8 mouse cellular contexts compared by ENCODE assay signal in genomic region chr11:116018106-116018505, GRCm38 (mm10). TPM values are rescaled to one million over a fixed set of nuclear protein-coding genes. Genes with fewer than 3 reads are reported as not detected.
DNase-seq lines count a peak whose midpoint lies in the region; ATAC-seq and TF ChIP-seq lines count a peak whose summit lies in the region.

No protein-coding gene starts in this region.

- WGBS in thymus, adult 2 months, result 50% methylated on average over 6 of the region's 6 CpGs
- WGBS in lung, embryonic 16.5 days, result 26% methylated on average over 6 of the region's 6 CpGs

- H3K27me3 ChIP-seq in thymus, adult 2 months (ENCODE audit: control insufficient read depth, insufficient read depth, low read length), result no peaks in the 10 kb centered on the region
- no peaks in the 10 kb centered on the region for H3K27me3 ChIP-seq in lung, embryonic 16.5 days (ENCODE audit: control insufficient read depth, insufficient read depth, low read depth, low read length)

- H3K36me3 ChIP-seq in thymus, adult 2 months (ENCODE audit: control insufficient read depth, insufficient read depth, low read length), result peaks cover 15% of the 10 kb centered on the region
- H3K36me3 ChIP-seq in lung, embryonic 16.5 days (ENCODE audit: control insufficient read depth, insufficient read depth, low read length), result peaks cover 12% of the 10 kb centered on the region

- no peak overlapping the region for H3K27ac ChIP-seq in thymus, adult 2 months (ENCODE audit: control insufficient read depth, insufficient read depth, low read length)
- H3K27ac ChIP-seq in lung, embryonic 16.5 days (ENCODE audit: low read length), result no peak overlapping the region

- peak; percentile 31; the same call in 1 of the 2 replicates for ATAC-seq in lung, embryonic 16.5 days (ENCODE audit: low read depth)

- peak; percentile 62 for DNase-seq in adrenal gland, postnatal 14 days
- DNase-seq in adrenal gland, adult 8-10 months, result no peak
- DNase-seq in thymus, adult 2 months, result peak; percentile 42
- no peak for DNase-seq in thymus, postnatal 0 days (ENCODE audit: low spot score)
- peak; percentile 58 for DNase-seq in heart, postnatal 4 days
- no peak for DNase-seq in layer of hippocampus, postnatal 36 days
- DNase-seq in yolk sac, embryonic 10.5 days (ENCODE audit: low spot score), result no peak

- no peak for TF ChIP-seq POLR2A in thymus, adult 2 months (IDR thresholded peaks at IDR 0.05; ENCODE audit: control insufficient read depth, extremely low read depth, insufficient read depth, low read length, poor library complexity)

- no peaks in the 10 kb centered on the region for H3K9me3 ChIP-seq in lung, embryonic 16.5 days (ENCODE audit: control insufficient read depth, low read length)

- peaks cover 2% of the 10 kb centered on the region for H3K4me1 ChIP-seq in thymus, adult 2 months (replicated peaks; ENCODE audit: control insufficient read depth, insufficient read depth, low read length)
- H3K4me1 ChIP-seq in lung, embryonic 16.5 days (replicated peaks; ENCODE audit: control insufficient read depth, insufficient read depth, low read length), result peaks cover 12% of the 10 kb centered on the region

- no peak overlapping the region for H3K9ac ChIP-seq in lung, embryonic 16.5 days (ENCODE audit: low read length)

- H3K4me2 ChIP-seq in lung, embryonic 16.5 days (ENCODE audit: low read depth, low read length), result no peak overlapping the region

- no peak overlapping the region for H3K4me3 ChIP-seq in thymus, adult 2 months (ENCODE audit: control insufficient read depth, insufficient read depth, low read length)
- no peak overlapping the region for H3K4me3 ChIP-seq in lung, embryonic 16.5 days (ENCODE audit: low read length)

- no peak for TF ChIP-seq CTCF in thymus, adult 2 months (IDR thresholded peaks at IDR 0.05; ENCODE audit: borderline replicate concordance, control insufficient read depth, extremely low read depth, insufficient read depth, low read length, poor library complexity)

RNA-seq across cellular contexts. Expression of gene Galk1, which starts 5.6 kb away (rescaled TPM):
- 41.5 and 51.9 TPM in 2 replicates for total RNA-seq in adrenal gland, postnatal 14 days (2021)
- total RNA-seq in adrenal gland, adult 8-10 months (2022), result 10 to 100 TPM; 37.3 to 55.6 (median 46.4) TPM
- polyA plus RNA-seq in thymus, adult 2 months (2012; rRNA removed), result 110 and 133 TPM in 2 replicates
- polyA plus RNA-seq in thymus, postnatal 0 days (2015; fragmentation: Nextera tagmentation; extraction: Ambion mirVana), result 182 and 188 TPM in 2 replicates
- total RNA-seq in heart, postnatal 4 days (2021), result 10 to 100 TPM; 52.9 to 54.3 TPM
- polyA plus RNA-seq in lung, embryonic 16.5 days (2015; fragmentation: Nextera tagmentation; extraction: Ambion mirVana), result 188 and 190 TPM in 2 replicates
- 10 to 100 TPM; 13.4 to 14.2 TPM for total RNA-seq in layer of hippocampus, postnatal 36 days (2021)

RNA-seq across cellular contexts. Expression of gene H3f3b, which starts 9.7 kb away (rescaled TPM):
- total RNA-seq in adrenal gland, postnatal 14 days (2021), result 340 and 347 TPM in 2 replicates
- 100 to 1,000 TPM; 302 to 413 (median 377) TPM for total RNA-seq in adrenal gland, adult 8-10 months (2022)
- 484 and 567 TPM in 2 replicates for polyA plus RNA-seq in thymus, adult 2 months (2012; rRNA removed)
- polyA plus RNA-seq in thymus, postnatal 0 days (2015; fragmentation: Nextera tagmentation; extraction: Ambion mirVana), result 2,823 and 2,911 TPM in 2 replicates
- total RNA-seq in heart, postnatal 4 days (2021), result 100 to 1,000 TPM; 466 to 502 TPM
- 1,792 and 1,937 TPM in 2 replicates for polyA plus RNA-seq in lung, embryonic 16.5 days (2015; fragmentation: Nextera tagmentation; extraction: Ambion mirVana)
- 100 to 1,000 TPM; 263 to 275 TPM for total RNA-seq in layer of hippocampus, postnatal 36 days (2021)

RNA-seq across cellular contexts. Expression of gene Unk, which starts 12.0 kb away (rescaled TPM):
- 20.6 and 24.4 TPM in 2 replicates for total RNA-seq in adrenal gland, postnatal 14 days (2021)
- 10 to 100 TPM; 19.7 to 45.2 (median 29.6) TPM for total RNA-seq in adrenal gland, adult 8-10 months (2022)
- 121 and 123 TPM in 2 replicates for polyA plus RNA-seq in thymus, adult 2 months (2012; rRNA removed)
- 20.5 and 22.9 TPM in 2 replicates for polyA plus RNA-seq in thymus, postnatal 0 days (2015; fragmentation: Nextera tagmentation; extraction: Ambion mirVana)
- 10 to 100 TPM; 22.3 to 25.0 TPM for total RNA-seq in heart, postnatal 4 days (2021)
- polyA plus RNA-seq in lung, embryonic 16.5 days (2015; fragmentation: Nextera tagmentation; extraction: Ambion mirVana), result 37.9 and 41.3 TPM in 2 replicates
- total RNA-seq in layer of hippocampus, postnatal 36 days (2021), result 10 to 100 TPM; 19.4 to 21.9 TPM

RNA-seq across cellular contexts. Expression of gene Itgb4, which starts 43.6 kb away (rescaled TPM):
- total RNA-seq in adrenal gland, postnatal 14 days (2021), result 3.6 and 4.4 TPM in 2 replicates
- 1 to 10 TPM; 3.5 to 5.1 (median 3.9) TPM for total RNA-seq in adrenal gland, adult 8-10 months (2022)
- 19.8 and 20.8 TPM in 2 replicates for polyA plus RNA-seq in thymus, adult 2 months (2012; rRNA removed)
- polyA plus RNA-seq in thymus, postnatal 0 days (2015; fragmentation: Nextera tagmentation; extraction: Ambion mirVana), result 7.8 TPM in 2 replicates
- total RNA-seq in heart, postnatal 4 days (2021), result 1 to 10 TPM; 5.0 to 5.4 TPM
- 3.4 and 3.8 TPM in 2 replicates for polyA plus RNA-seq in lung, embryonic 16.5 days (2015; fragmentation: Nextera tagmentation; extraction: Ambion mirVana)
- 1 to 10 TPM; 8.2 to 9.7 TPM for total RNA-seq in layer of hippocampus, postnatal 36 days (2021)

RNA-seq across cellular contexts. Expression of gene Unc13d, which starts 59.7 kb away (rescaled TPM):
- total RNA-seq in adrenal gland, postnatal 14 days (2021), result 0.74 and 4.0 TPM in 2 replicates
- 1 to 10 TPM in 3 of 4 experiments, under 1 TPM in 1; 0.75 to 1.6 (median 1.4) TPM for total RNA-seq in adrenal gland, adult 8-10 months (2022)
- polyA plus RNA-seq in thymus, adult 2 months (2012; rRNA removed), result 95.3 and 98.6 TPM in 2 replicates
- 32.4 and 34.7 TPM in 2 replicates for polyA plus RNA-seq in thymus, postnatal 0 days (2015; fragmentation: Nextera tagmentation; extraction: Ambion mirVana)
- total RNA-seq in heart, postnatal 4 days (2021), result under 1 TPM; 0.88 to 0.95 TPM
- polyA plus RNA-seq in lung, embryonic 16.5 days (2015; fragmentation: Nextera tagmentation; extraction: Ambion mirVana), result 7.2 and 8.9 TPM in 2 replicates
- total RNA-seq in layer of hippocampus, postnatal 36 days (2021), result 1 to 10 TPM; 1.9 to 2.4 TPM

Comparison
In these comparisons a context has a peak if more than half of its experiments do, and no peak if none do; other contexts are left out.
1. DNase-seq: peak in adrenal gland, postnatal 14 days (single experiment), thymus, adult 2 months (single experiment) and heart, postnatal 4 days (single experiment); none in adrenal gland, adult 8-10 months (single experiment), thymus, postnatal 0 days (single experiment), layer of hippocampus, postnatal 36 days (0 of 2) and yolk sac, embryonic 10.5 days (single experiment).